Mouse (Mus musculus): ENCODE measurements at regions not wholly inside any gene's neighbourhood (a gene's known extent, or its start where the extent isn't known, plus 50 kb on each side); places are given as distances from the start of the nearest gene placed in this dataset.

DNA sequence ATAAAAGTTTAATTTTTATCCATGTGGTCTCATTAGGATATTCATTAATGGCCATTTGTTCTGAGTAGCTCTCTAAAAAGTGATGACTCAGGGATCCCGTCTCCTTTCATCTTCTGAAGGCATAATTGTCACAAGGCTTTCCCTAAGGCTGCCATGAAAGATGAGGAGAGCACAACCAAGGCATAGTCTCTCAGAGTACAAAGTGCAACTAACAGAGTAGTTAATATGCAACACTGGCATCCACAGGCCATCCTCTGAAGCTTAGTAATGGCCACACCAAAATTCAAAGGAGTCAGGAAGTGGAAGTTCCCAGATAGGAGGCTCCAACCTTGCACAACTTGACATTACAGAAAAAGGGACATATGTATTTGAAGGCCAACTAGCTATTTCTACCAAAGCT is 97.1 kb upstream of the Bmp4 start:
- TF ChIP-seq GATA2 (IDR thresholded peaks at IDR 0.05; ENCODE audit: borderline replicate concordance, low read depth, low read length) (no peak), CTCF (IDR thresholded peaks at IDR 0.05; ENCODE audit: low read depth, low read length) (no peak), TAL1 (conservative IDR thresholded peaks at IDR 0.05; ENCODE audit: low read depth, low read length) (no peak)

Data from G1E (cell line).